In genomic region chr2:167887516-167888347, GRCm38 (mm10) we compare ENCODE assay signal across 8 mouse cellular contexts. TPM values are rescaled to one million over a fixed set of nuclear protein-coding genes. Genes with fewer than 3 reads are reported as not detected.
DNase-seq lines count a peak whose midpoint lies in the region; ATAC-seq and TF ChIP-seq lines count a peak whose summit lies in the region.

No protein-coding gene starts in this region.

- peak overlapping the region; percentile 56 for H3K4me2 ChIP-seq in lung, embryonic 15.5 days
- H3K4me2 ChIP-seq in stomach, embryonic 14.5 days (replicated peaks; ENCODE audit: low read depth, low read length), result peak overlapping the region; percentile 46

- DNase-seq in cerebellum, adult 2 months, result no peak
- peak; percentile 71 for DNase-seq in adrenal gland, postnatal 25 days
- peak; percentile 89 for DNase-seq in heart, embryonic 10.5 days (ENCODE audit: low spot score)
- peak; percentile 76 to 77 for DNase-seq in kidney, adult 8-10 months
- no peak for DNase-seq in right cerebral cortex, postnatal 14 days

- no peaks in the 10 kb centered on the region for H3K9me3 ChIP-seq in heart, embryonic 10.5 days
- H3K9me3 ChIP-seq in lung, embryonic 15.5 days, result no peaks in the 10 kb centered on the region
- H3K9me3 ChIP-seq in stomach, embryonic 14.5 days (ENCODE audit: control insufficient read depth, low read depth, low read length), result no peaks in the 10 kb centered on the region

- H3K4me3 ChIP-seq in cerebellum, adult 2 months (replicated peaks; ENCODE audit: insufficient read depth, low read depth, low read length), result peak overlapping the region; percentile 11
- H3K4me3 ChIP-seq in heart, embryonic 10.5 days, result peak overlapping the region; percentile 50
- peak overlapping the region; percentile 24 for H3K4me3 ChIP-seq in lung, embryonic 15.5 days
- H3K4me3 ChIP-seq in stomach, embryonic 14.5 days (ENCODE audit: low read depth, low read length), result peak overlapping the region; percentile 18

- no peak for TF ChIP-seq POLR2A in cerebellum, adult 2 months (IDR thresholded peaks at IDR 0.05; ENCODE audit: borderline replicate concordance, insufficient read depth, low read length)

- 17% methylated on average over 22 of the region's 22 CpGs for WGBS in cerebellum, adult 2 months
- 3% methylated on average over 22 of the region's 22 CpGs for WGBS in heart, embryonic 10.5 days
- 5% methylated on average over 22 of the region's 22 CpGs for WGBS in lung, embryonic 15.5 days
- whole genome bisulfite sequencing in stomach, embryonic 14.5 days, result 9% methylated on average over 22 of the region's 22 CpGs

- no peaks in the 10 kb centered on the region; the same call in 1 of the 2 replicates for H3K27me3 ChIP-seq in cerebellum, adult 2 months (ENCODE audit: control insufficient read depth, insufficient read depth, low read length)
- peaks cover 14% of the 10 kb centered on the region; the same call in 1 of the 2 replicates for H3K27me3 ChIP-seq in heart, embryonic 10.5 days (ENCODE audit: insufficient read depth, poor library complexity, severe bottlenecking)
- no peaks in the 10 kb centered on the region for H3K27me3 ChIP-seq in lung, embryonic 15.5 days
- H3K27me3 ChIP-seq in stomach, embryonic 14.5 days (ENCODE audit: control insufficient read depth, insufficient read depth, low read length), result no peaks in the 10 kb centered on the region

- ATAC-seq in cerebellum, adult (ENCODE audit: insufficient number of reproducible peaks, low FRiP score, low TSS enrichment), result no peak
- ATAC-seq in lung, embryonic 15.5 days (ENCODE audit: borderline replicate concordance, extremely low read depth, low FRiP score, low TSS enrichment), result peak; percentile 55; the same call in 1 of the 2 replicates
- peak; percentile 51 for ATAC-seq in stomach, embryonic 14.5 days (ENCODE audit: insufficient number of reproducible peaks, insufficient read depth, low FRiP score, low read depth)

- TF ChIP-seq CTCF in cerebellum, adult 2 months (IDR thresholded peaks at IDR 0.05; ENCODE audit: borderline replicate concordance, insufficient read depth, low read depth, low read length), result no peak

- H3K27ac ChIP-seq in cerebellum, adult 2 months (ENCODE audit: insufficient read depth, low read length), result no peak overlapping the region
- peak overlapping the region; percentile 81 for H3K27ac ChIP-seq in heart, embryonic 10.5 days
- H3K27ac ChIP-seq in lung, embryonic 15.5 days, result peak overlapping the region; percentile 77
- 0 out of 2 replicates have a peak overlapping the region, but pooled peaks have one; percentile 10 for H3K27ac ChIP-seq in stomach, embryonic 14.5 days (ENCODE audit: low read length)

- H3K36me3 ChIP-seq in heart, embryonic 10.5 days, result no peaks in the 10 kb centered on the region
- H3K36me3 ChIP-seq in lung, embryonic 15.5 days, result no peaks in the 10 kb centered on the region
- H3K36me3 ChIP-seq in stomach, embryonic 14.5 days (ENCODE audit: control insufficient read depth, insufficient read depth, low read length), result no peaks in the 10 kb centered on the region

- no peak overlapping the region for H3K9ac ChIP-seq in lung, embryonic 15.5 days
- no peak overlapping the region for H3K9ac ChIP-seq in stomach, embryonic 14.5 days (replicated peaks; ENCODE audit: low read depth, low read length)

- no peaks in the 10 kb centered on the region for H3K4me1 ChIP-seq in cerebellum, adult 2 months (ENCODE audit: control insufficient read depth, insufficient read depth, low read length)
- H3K4me1 ChIP-seq in heart, embryonic 10.5 days, result peaks cover 71% of the 10 kb centered on the region
- peaks cover 44% of the 10 kb centered on the region for H3K4me1 ChIP-seq in lung, embryonic 15.5 days
- H3K4me1 ChIP-seq in stomach, embryonic 14.5 days (ENCODE audit: control insufficient read depth, insufficient read depth, low read length), result peaks cover 9% of the 10 kb centered on the region; the same call in 1 of the 2 replicates

RNA-seq across cellular contexts. Expression of gene Ptpn1, which starts 44.1 kb away (rescaled TPM):
- polyA plus RNA-seq in cerebellum, adult 2 months (2012; rRNA removed), result 24.5 and 25.0 TPM in 2 replicates
- total RNA-seq in adrenal gland, postnatal 25 days (2021), result 37.0 and 53.1 TPM in 2 replicates
- 45.3 and 58.3 TPM in 2 replicates for polyA plus RNA-seq in heart, embryonic 10.5 days (2016; fragmentation: Nextera tagmentation; extraction: Ambion mirVana)
- polyA plus RNA-seq in lung, embryonic 15.5 days (2015; fragmentation: Nextera tagmentation; extraction: Ambion mirVana), result 65.8 and 74.4 TPM in 2 replicates
- polyA plus RNA-seq in stomach, embryonic 14.5 days (2014; fragmentation: Nextera tagmentation; extraction: Ambion mirVana), result 41.0 and 42.7 TPM in 2 replicates

Comparison
In these comparisons a context has a peak if more than half of its experiments do, and no peak if none do; other contexts are left out.
1. DNase-seq: peak in adrenal gland, postnatal 25 days (single experiment), heart, embryonic 10.5 days (single experiment) and kidney, adult 8-10 months (2 of 2); none in cerebellum, adult 2 months (0 of 2) and right cerebral cortex, postnatal 14 days (single experiment).
2. Peak in every context shown above with its lines, with median percentiles within 50 percentile points of each other: H3K4me3 ChIP-seq.